Mouse (Mus musculus): Measurements from ENCODE around the gene Mapkapk2.

GRCm38 (mm10) chr1:131121987-131122386 is 24.4 kb upstream of the Mapkapk2 start:
- TF ChIP-seq CTCF (IDR thresholded peaks at IDR 0.05; ENCODE audit: low read depth, low read length) = peak; percentile 49
- no peak for TF ChIP-seq POLR2A (IDR thresholded peaks at IDR 0.05; ENCODE audit: insufficient read depth, low read length)
- TF ChIP-seq EP300 (IDR thresholded peaks at IDR 0.05; ENCODE audit: insufficient read depth, low read depth, low read length) = no peak

All from ES-Bruce4 (cell line).